Comparison of ENCODE assay signal across 8 mouse cellular contexts in genomic region chr5:125388358-125389092, GRCm38 (mm10). TPM values are rescaled to one million over a fixed set of nuclear protein-coding genes. Genes with fewer than 3 reads are reported as not detected.
DNase-seq lines count a peak whose midpoint lies in the region; ATAC-seq and TF ChIP-seq lines count a peak whose summit lies in the region.

No protein-coding gene starts in this region.

- peaks cover 29% of the 10 kb centered on the region for H3K36me3 ChIP-seq in kidney, embryonic 16.5 days (ENCODE audit: insufficient read depth, low read length)
- H3K36me3 ChIP-seq in hindbrain, postnatal 0 days (ENCODE audit: insufficient read depth, low read length), result peaks cover 17% of the 10 kb centered on the region

- intact Hi-C loops in left cerebral cortex, postnatal 36 days (cut with DNase I), result loop anchor here (1.0 kb wide), 1 partner anchor 17 kb away; no protein-coding TSS in a partner anchor

- TF ChIP-seq POLR2A in cortical plate, adult 2 months (IDR thresholded peaks at IDR 0.05; ENCODE audit: extremely low read depth, insufficient read depth, low read length), result no peak

- H3K4me1 ChIP-seq in kidney, embryonic 16.5 days (ENCODE audit: insufficient read depth, low read length), result peaks cover 30% of the 10 kb centered on the region
- H3K4me1 ChIP-seq in cortical plate, adult 2 months (ENCODE audit: control insufficient read depth, insufficient read depth, low read length), result peaks cover 9% of the 10 kb centered on the region; the same call in 1 of the 2 replicates
- H3K4me1 ChIP-seq in hindbrain, postnatal 0 days (ENCODE audit: insufficient read depth, low read length), result peaks cover 13% of the 10 kb centered on the region

- peak overlapping the region; percentile 99 for H3K9ac ChIP-seq in kidney, embryonic 16.5 days (replicated peaks; ENCODE audit: low read length)
- peak overlapping the region; percentile 98 for H3K9ac ChIP-seq in hindbrain, postnatal 0 days (replicated peaks; ENCODE audit: low read length)

- H3K9me3 ChIP-seq in kidney, embryonic 16.5 days (ENCODE audit: low read length), result no peaks in the 10 kb centered on the region
- H3K9me3 ChIP-seq in hindbrain, postnatal 0 days (ENCODE audit: low read length), result no peaks in the 10 kb centered on the region

- H3K4me3 ChIP-seq in kidney, embryonic 16.5 days (ENCODE audit: low read length), result peak overlapping the region; percentile 97
- H3K4me3 ChIP-seq in cortical plate, adult 2 months (ENCODE audit: insufficient read depth, low read length), result peak overlapping the region; percentile 88
- peak overlapping the region; percentile 88 for H3K4me3 ChIP-seq in hindbrain, postnatal 0 days (ENCODE audit: low read length)

- no peak for ATAC-seq in kidney, embryonic 16.5 days (ENCODE audit: low FRiP score, low TSS enrichment)
- ATAC-seq in hindbrain, postnatal 0 days, result no peak

- peak overlapping the region; percentile 99 for H3K4me2 ChIP-seq in kidney, embryonic 16.5 days (replicated peaks; ENCODE audit: low read depth, low read length)
- peak overlapping the region; percentile 99 for H3K4me2 ChIP-seq in hindbrain, postnatal 0 days (ENCODE audit: low read depth, low read length)

- whole genome bisulfite sequencing in kidney, embryonic 16.5 days, result 19% methylated on average over 13 of the region's 13 CpGs
- WGBS in hindbrain, postnatal 0 days, result 22% methylated on average over 13 of the region's 13 CpGs

- no peak for DNase-seq in kidney, adult 18-20 months
- no peak for DNase-seq in hindbrain, postnatal 0 days (ENCODE audit: low spot score)
- peak; percentile 30 for DNase-seq in naive thymus-derived CD4-positive, alpha-beta T cell, adult 2 months (ENCODE audit: low read depth)
- no peak for DNase-seq in spleen, postnatal 14 days (ENCODE audit: low spot score in 2 of 2)
- no peak for DNase-seq in left cerebral cortex, postnatal 36 days (ENCODE audit: low spot score in 2 of 2)
- DNase-seq in left cerebral cortex, adult 9 months (ENCODE audit: low spot score in 2 of 2), result no peak

- H3K27me3 ChIP-seq in kidney, embryonic 16.5 days (ENCODE audit: insufficient read depth, low read length), result no peaks in the 10 kb centered on the region
- no peaks in the 10 kb centered on the region for H3K27me3 ChIP-seq in hindbrain, postnatal 0 days (ENCODE audit: insufficient read depth, low read length)

- no peak for TF ChIP-seq CTCF in cortical plate, adult 2 months (IDR thresholded peaks at IDR 0.05; ENCODE audit: extremely low read depth, insufficient read depth, low read length)
- no peak for TF ChIP-seq CTCF in hindbrain, postnatal 0 days (IDR thresholded peaks at IDR 0.05; ENCODE audit: low read depth)

- H3K27ac ChIP-seq in kidney, embryonic 16.5 days (ENCODE audit: low read length), result peak overlapping the region; percentile 98
- peak overlapping the region; percentile 100 for H3K27ac ChIP-seq in cortical plate, adult 2 months (ENCODE audit: insufficient read depth, low read length)
- peak overlapping the region; percentile 99; the same call in 1 of the 2 replicates for H3K27ac ChIP-seq in hindbrain, postnatal 0 days

RNA-seq across cellular contexts. Expression of gene Gm10382, which starts 0.6 kb away (rescaled TPM):
- 0.34 and 0.51 TPM in 2 replicates for polyA plus RNA-seq in kidney, embryonic 16.5 days (2015; fragmentation: Nextera tagmentation; extraction: Ambion mirVana)
- polyA plus RNA-seq in cortical plate, adult 2 months (2012; rRNA removed), result 0.21 and 0.36 TPM in 2 replicates
- 1.3 TPM in 1 of 2 replicates, not detected in the other for total RNA-seq in hindbrain, postnatal 0 days (2014; rRNA removed)
- polyA plus RNA-seq in hindbrain, postnatal 0 days (2015; fragmentation: Nextera tagmentation; extraction: Ambion mirVana), result 0.48 and 0.66 TPM in 2 replicates
- under 1 TPM in 1 of 2 experiments, not detected in 1; 0.32 TPM for total RNA-seq in left cerebral cortex, postnatal 36 days (2021)

RNA-seq across cellular contexts. Expression of gene Ubc, which starts 1.5 kb away (rescaled TPM):
- polyA plus RNA-seq in kidney, embryonic 16.5 days (2015; fragmentation: Nextera tagmentation; extraction: Ambion mirVana), result 1,279 and 1,344 TPM in 2 replicates
- 769 and 804 TPM in 2 replicates for polyA plus RNA-seq in cortical plate, adult 2 months (2012; rRNA removed)
- 911 and 1,042 TPM in 2 replicates for total RNA-seq in hindbrain, postnatal 0 days (2014; rRNA removed)
- 1,155 and 1,219 TPM in 2 replicates for polyA plus RNA-seq in hindbrain, postnatal 0 days (2015; fragmentation: Nextera tagmentation; extraction: Ambion mirVana)
- 100 to 1,000 TPM; 817 to 877 TPM for total RNA-seq in left cerebral cortex, postnatal 36 days (2021)

RNA-seq across cellular contexts. Expression of gene Dhx37, which starts 45.4 kb away (rescaled TPM):
- polyA plus RNA-seq in kidney, embryonic 16.5 days (2015; fragmentation: Nextera tagmentation; extraction: Ambion mirVana), result 10.4 and 14.2 TPM in 2 replicates
- 16.2 and 16.9 TPM in 2 replicates for polyA plus RNA-seq in cortical plate, adult 2 months (2012; rRNA removed)
- total RNA-seq in hindbrain, postnatal 0 days (2014; rRNA removed), result 15.8 and 27.5 TPM in 2 replicates
- polyA plus RNA-seq in hindbrain, postnatal 0 days (2015; fragmentation: Nextera tagmentation; extraction: Ambion mirVana), result 8.0 and 9.8 TPM in 2 replicates
- 10 to 100 TPM; 11.2 to 11.7 TPM for total RNA-seq in left cerebral cortex, postnatal 36 days (2021)

RNA-seq across cellular contexts. Expression of gene Scarb1, which starts 47.6 kb away (rescaled TPM):
- polyA plus RNA-seq in kidney, embryonic 16.5 days (2015; fragmentation: Nextera tagmentation; extraction: Ambion mirVana), result 91.8 and 103 TPM in 2 replicates
- polyA plus RNA-seq in cortical plate, adult 2 months (2012; rRNA removed), result 32.6 and 33.8 TPM in 2 replicates
- 70.3 and 71.7 TPM in 2 replicates for total RNA-seq in hindbrain, postnatal 0 days (2014; rRNA removed)
- 53.9 and 56.1 TPM in 2 replicates for polyA plus RNA-seq in hindbrain, postnatal 0 days (2015; fragmentation: Nextera tagmentation; extraction: Ambion mirVana)
- 10 to 100 TPM; 22.0 to 28.0 TPM for total RNA-seq in left cerebral cortex, postnatal 36 days (2021)

RNA-seq across cellular contexts. Expression of gene Bri3bp, which starts 52.8 kb away (rescaled TPM):
- 44.4 and 46.1 TPM in 2 replicates for polyA plus RNA-seq in kidney, embryonic 16.5 days (2015; fragmentation: Nextera tagmentation; extraction: Ambion mirVana)
- polyA plus RNA-seq in cortical plate, adult 2 months (2012; rRNA removed), result 34.8 and 36.3 TPM in 2 replicates
- total RNA-seq in hindbrain, postnatal 0 days (2014; rRNA removed), result 89.3 and 91.2 TPM in 2 replicates
- 41.7 and 44.2 TPM in 2 replicates for polyA plus RNA-seq in hindbrain, postnatal 0 days (2015; fragmentation: Nextera tagmentation; extraction: Ambion mirVana)
- total RNA-seq in left cerebral cortex, postnatal 36 days (2021), result 100 to 1,000 TPM in 1 of 2 experiments, 10 to 100 TPM in 1; 91.6 to 102 TPM
